9 mouse cellular contexts compared by ENCODE assay signal in the genomic region with DNA sequence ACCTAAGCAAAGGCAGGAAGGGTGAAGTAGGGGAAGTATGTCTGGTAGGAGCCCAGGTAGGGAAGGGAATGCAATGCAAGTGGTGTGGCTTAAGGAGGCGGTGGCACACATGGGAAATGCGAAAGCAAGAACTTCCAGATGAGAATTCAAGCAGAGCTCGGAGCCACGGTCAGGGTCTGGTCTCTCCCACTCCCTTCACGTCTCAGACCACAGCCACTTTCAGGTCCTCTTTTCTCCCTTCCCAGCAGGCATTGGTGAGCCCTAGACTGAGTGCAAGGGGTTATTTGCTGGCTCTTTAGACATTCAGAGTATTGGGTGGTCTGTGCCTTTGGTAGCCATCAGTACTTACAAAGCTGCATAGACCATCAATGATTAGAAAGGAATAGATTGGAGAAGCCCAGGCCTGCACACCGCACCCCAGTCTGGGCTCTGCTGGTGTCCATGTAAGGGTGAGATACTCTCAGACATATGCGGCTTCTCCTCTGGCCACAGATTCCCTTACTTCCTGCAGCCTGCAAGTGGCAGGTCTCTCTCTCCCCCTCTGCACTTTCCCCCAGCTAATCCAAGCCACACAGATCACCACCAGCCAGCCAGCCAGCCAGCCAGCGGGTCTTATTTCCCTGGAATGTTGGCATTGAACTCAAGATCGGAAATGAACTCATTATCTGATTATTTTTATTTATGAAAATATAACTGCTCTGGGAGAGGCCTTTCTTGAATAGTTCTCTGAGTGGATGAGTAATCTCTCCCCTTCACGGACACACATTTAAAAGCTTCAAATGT.
DNase-seq lines count a peak whose midpoint lies in the region; ATAC-seq lines count a peak whose summit lies in the region.
"Had no signal": no experiment of that assay in that cellular context is flagged by ENCODE, and none has a peak within 500 bp of the region (broad histone marks: within the 10 kb centered on the region; RNA-seq: fewer than 3 reads in every experiment).

No protein-coding gene starts in this region.

- no peaks in the 10 kb centered on the region for H3K36me3 ChIP-seq in embryonic facial prominence, embryonic 10.5 days (replicated peaks)
- no peaks in the 10 kb centered on the region for H3K36me3 ChIP-seq in forebrain, embryonic 12.5 days (replicated peaks)

- H3K9ac ChIP-seq in forebrain, embryonic 12.5 days = no peak overlapping the region

- H3K9me3 ChIP-seq in embryonic facial prominence, embryonic 10.5 days = no peaks in the 10 kb centered on the region
- no peaks in the 10 kb centered on the region for H3K9me3 ChIP-seq in forebrain, embryonic 12.5 days

- peaks cover 17% of the 10 kb centered on the region for H3K4me1 ChIP-seq in embryonic facial prominence, embryonic 10.5 days
- no peaks in the 10 kb centered on the region for H3K4me1 ChIP-seq in forebrain, embryonic 12.5 days

- peak; percentile 42; the same call in 1 of the 2 replicates for ATAC-seq in neutrophil, adult 5-6 weeks (ENCODE audit: extremely low read depth, insufficient number of reproducible peaks, low FRiP score, poor library complexity, severe bottlenecking)
- ATAC-seq in forebrain, embryonic 12.5 days (ENCODE audit: low FRiP score) = no peak

- no peaks in the 10 kb centered on the region for H3K27me3 ChIP-seq in embryonic facial prominence, embryonic 10.5 days (replicated peaks; ENCODE audit: low read depth, poor library complexity, severe bottlenecking)
- H3K27me3 ChIP-seq in forebrain, embryonic 12.5 days = 0 out of 2 replicates have a peak, but pooled peaks cover 4% of the 10 kb centered on the region

- peak overlapping the region; percentile 20; the same call in 1 of the 2 replicates for H3K27ac ChIP-seq in embryonic facial prominence, embryonic 10.5 days (replicated peaks)
- no peak overlapping the region for H3K27ac ChIP-seq in forebrain, embryonic 12.5 days

- H3K4me2 ChIP-seq in forebrain, embryonic 12.5 days = no peak overlapping the region

- DNase-seq in layer of hippocampus, adult 9-11 months = peak; percentile 74
- DNase-seq in layer of hippocampus, postnatal 10 days (ENCODE audit: low spot score in 2 of 2) = no peak
- no peak for DNase-seq in embryonic facial prominence, embryonic 10.5 days (ENCODE audit: low spot score)
- peak; percentile 57 to 67 for DNase-seq in kidney, postnatal 25 days
- DNase-seq in right cerebral cortex, adult 18-20 months = no peak
- DNase-seq in layer of hippocampus, postnatal 36 days = no peak
- DNase-seq: gastrocnemius, postnatal 25 days had no signal

- H3K4me3 ChIP-seq in embryonic facial prominence, embryonic 10.5 days = no peak overlapping the region
- no peak overlapping the region for H3K4me3 ChIP-seq in forebrain, embryonic 12.5 days (replicated peaks)

- WGBS in embryonic facial prominence, embryonic 10.5 days = 80% methylated on average over 10 of the region's 10 CpGs
- WGBS in forebrain, embryonic 12.5 days = 77% methylated on average over 10 of the region's 10 CpGs

Comparison
In these comparisons a context has a peak if more than half of its experiments do, and no peak if none do; other contexts are left out.
1. DNase-seq: peak in layer of hippocampus, adult 9-11 months (single experiment) and kidney, postnatal 25 days (2 of 2); none in layer of hippocampus, postnatal 10 days (0 of 2), embryonic facial prominence, embryonic 10.5 days (single experiment), right cerebral cortex, adult 18-20 months (single experiment) and layer of hippocampus, postnatal 36 days (0 of 2).